32 mouse cellular contexts compared by ENCODE assay signal in genomic region chr15:10564201-10564600, GRCm38 (mm10). TPM values are rescaled to one million over a fixed set of nuclear protein-coding genes. Genes with fewer than 3 reads are reported as not detected.
DNase-seq lines count a peak whose midpoint lies in the region; ATAC-seq and TF ChIP-seq lines count a peak whose summit lies in the region.
"Had no signal": no experiment of that assay in that cellular context is flagged by ENCODE, and none has a peak within 500 bp of the region (broad histone marks: within the 10 kb centered on the region; RNA-seq: fewer than 3 reads in every experiment).

No protein-coding gene starts in this region.

- TF ChIP-seq EP300 in lung, postnatal 0 days (IDR thresholded peaks at IDR 0.05): no peak

- ATAC-seq in lung, postnatal 0 days: no peak
- ATAC-seq: activated CD4-positive, CD25-positive, alpha-beta regulatory T cell, adult 4 months; forebrain, embryonic 13.5 days; forebrain, embryonic 15.5 days; forebrain, postnatal 0 days; Patski had no signal

- peaks cover 26% of the 10 kb centered on the region for H3K36me3 ChIP-seq in myocyte (ENCODE audit: control insufficient read depth, insufficient read depth)
- peaks cover 8% of the 10 kb centered on the region; the same call in 1 of the 2 replicates for H3K36me3 ChIP-seq in lung, postnatal 0 days (ENCODE audit: insufficient read depth, low read length)
- H3K36me3 ChIP-seq: G1E had no signal

- H3ac ChIP-seq in myocyte (ENCODE audit: control insufficient read depth, insufficient read length): no peak overlapping the region

- intact Hi-C loops in heart, postnatal 10 days (cut with DNase I): no loop called here
- intact Hi-C loops in left cerebral cortex, postnatal 4 days (cut with DNase I): no loop called here

- H3K79me2 ChIP-seq in myocyte (ENCODE audit: control insufficient read depth, insufficient read depth): no peaks in the 10 kb centered on the region

- no peak overlapping the region for H3K4me2 ChIP-seq in myocyte (ENCODE audit: low read depth)
- H3K4me2 ChIP-seq in lung, postnatal 0 days (replicated peaks; ENCODE audit: low read depth, low read length): no peak overlapping the region
- H3K4me2 ChIP-seq: embryonic facial prominence, embryonic 13.5 days; embryonic facial prominence, embryonic 15.5 days; forebrain, embryonic 13.5 days; forebrain, embryonic 15.5 days had no signal

- H3K4me1 ChIP-seq in lung, postnatal 0 days (ENCODE audit: insufficient read depth, low read depth, low read length): no peaks in the 10 kb centered on the region
- H3K4me1 ChIP-seq: embryonic facial prominence, embryonic 13.5 days; embryonic facial prominence, embryonic 15.5 days; forebrain, embryonic 10.5 days; forebrain, embryonic 13.5 days; forebrain, embryonic 15.5 days had no signal

- H3K9me3 ChIP-seq in lung, postnatal 0 days (ENCODE audit: low read length): no peaks in the 10 kb centered on the region
- H3K9me3 ChIP-seq: embryonic facial prominence, embryonic 13.5 days; embryonic facial prominence, embryonic 15.5 days; forebrain, embryonic 10.5 days; forebrain, embryonic 13.5 days; forebrain, embryonic 15.5 days; G1E had no signal

- no peak overlapping the region for H3K9ac ChIP-seq in lung, postnatal 0 days (replicated peaks; ENCODE audit: low read depth)
- H3K9ac ChIP-seq: embryonic facial prominence, embryonic 13.5 days; embryonic facial prominence, embryonic 15.5 days; forebrain, embryonic 13.5 days; forebrain, embryonic 15.5 days; forebrain, postnatal 0 days had no signal

- peak; percentile 10 for DNase-seq in heart, adult 11 months
- no peak for DNase-seq in heart, postnatal 10 days
- DNase-seq in 416B (ENCODE audit: low read depth): peak; percentile 4
- peak; percentile 72 for DNase-seq in R1 (ENCODE audit: low read depth, low spot score)
- no peak for DNase-seq in lung, postnatal 0 days (ENCODE audit: low spot score)
- no peak for DNase-seq in left cerebral cortex, postnatal 4 days
- DNase-seq: adrenal gland, adult 8-10 months; adrenal gland, postnatal 25 days; cerebellum, adult 11 months; cerebellum, adult 18-20 months; cerebellum, adult 8-10 months; cerebellum, adult 9-11 months; cerebellum, postnatal 14 days; cerebellum, postnatal 36 days; embryo, embryonic 11 days; forebrain, postnatal 0 days had no signal

- no peaks in the 10 kb centered on the region for H3K27me3 ChIP-seq in myocyte (ENCODE audit: control insufficient read depth, insufficient read depth, insufficient read length)
- no peaks in the 10 kb centered on the region for H3K27me3 ChIP-seq in lung, postnatal 0 days (replicated peaks; ENCODE audit: insufficient read depth, low read length)
- H3K27me3 ChIP-seq: embryonic facial prominence, embryonic 13.5 days; embryonic facial prominence, embryonic 15.5 days; forebrain, embryonic 13.5 days; forebrain, embryonic 15.5 days; Patski had no signal

- WGBS in lung, postnatal 0 days: 29% methylated on average over 1 of the region's 1 CpGs

- no peak for TF ChIP-seq CTCF in lung, postnatal 0 days (IDR thresholded peaks at IDR 0.05)

- no peak overlapping the region for H3K27ac ChIP-seq in lung, postnatal 0 days (ENCODE audit: low read length)
- H3K27ac ChIP-seq: embryonic facial prominence, embryonic 13.5 days; embryonic facial prominence, embryonic 15.5 days; forebrain, embryonic 10.5 days; forebrain, embryonic 13.5 days; forebrain, embryonic 15.5 days had no signal

- TF ChIP-seq POLR2A in myocyte (IDR thresholded peaks at IDR 0.05; ENCODE audit: insufficient read length, low read depth): no peak

- H3K4me3 ChIP-seq in myocyte: no peak overlapping the region
- no peak overlapping the region for H3K4me3 ChIP-seq in lung, postnatal 0 days (ENCODE audit: low read depth, low read length)
- H3K4me3 ChIP-seq: embryonic facial prominence, embryonic 13.5 days; embryonic facial prominence, embryonic 15.5 days; erythroblast, embryonic 14.5 days; forebrain, embryonic 10.5 days; forebrain, embryonic 13.5 days; forebrain, embryonic 15.5 days had no signal

TF ChIP-seq in myocyte, 11 proteins besides CTCF, POLR2A, EP300 and RAD21:
- peak; percentile 21 for TF ChIP-seq POLR2AphosphoS2 (IDR thresholded peaks at IDR 0.05; ENCODE audit: insufficient read length, low read depth)
- TF ChIP-seq MYOD1 (IDR thresholded peaks at IDR 0.05; ENCODE audit: control insufficient read depth in 1 of 3, insufficient read length in 2 of 3, low read depth in 2 of 3): no peak

RNA-seq across cellular contexts. Expression of gene Ttc23l, which starts 5.7 kb away (rescaled TPM):
- not detected for total RNA-seq in heart, postnatal 10 days (2021)
- not detected for polyA plus RNA-seq in myocyte (2012; fragmentation: generic; extraction: Trizol)
- not detected in 2 replicates for polyA plus RNA-seq in lung, postnatal 0 days (2015; fragmentation: Nextera tagmentation; extraction: Ambion mirVana)
- not detected for total RNA-seq in left cerebral cortex, postnatal 4 days (2021)
- total RNA-seq: adrenal gland, adult 18-20 months; adrenal gland, adult 8-10 months; adrenal gland, postnatal 25 days; adrenal gland, postnatal 4 days; common myeloid progenitor, adult 5-6 weeks; forebrain, postnatal 0 days; G1E had no signal
- polyA plus RNA-seq: activated CD4-positive, CD25-positive, alpha-beta regulatory T cell, adult 4 months; brain, embryonic 14.5 days; C2C12; embryonic facial prominence, embryonic 11.5 days; embryonic facial prominence, embryonic 13.5 days; embryonic facial prominence, embryonic 15.5 days; erythroblast, embryonic 14.5 days; forebrain, embryonic 10.5 days; forebrain, embryonic 13.5 days; forebrain, embryonic 15.5 days; forebrain, postnatal 0 days; G1E; Patski had no signal

Comparison
In these comparisons a context has a peak if more than half of its experiments do, and no peak if none do; other contexts are left out.
1. DNase-seq: peak in heart, adult 11 months (single experiment), 416B (single experiment) and R1 (single experiment); none in heart, postnatal 10 days (0 of 2), lung, postnatal 0 days (single experiment) and left cerebral cortex, postnatal 4 days (single experiment).